Mouse (Mus musculus): ENCODE measurements around the gene Id3.

Id3 gene

DNA sequence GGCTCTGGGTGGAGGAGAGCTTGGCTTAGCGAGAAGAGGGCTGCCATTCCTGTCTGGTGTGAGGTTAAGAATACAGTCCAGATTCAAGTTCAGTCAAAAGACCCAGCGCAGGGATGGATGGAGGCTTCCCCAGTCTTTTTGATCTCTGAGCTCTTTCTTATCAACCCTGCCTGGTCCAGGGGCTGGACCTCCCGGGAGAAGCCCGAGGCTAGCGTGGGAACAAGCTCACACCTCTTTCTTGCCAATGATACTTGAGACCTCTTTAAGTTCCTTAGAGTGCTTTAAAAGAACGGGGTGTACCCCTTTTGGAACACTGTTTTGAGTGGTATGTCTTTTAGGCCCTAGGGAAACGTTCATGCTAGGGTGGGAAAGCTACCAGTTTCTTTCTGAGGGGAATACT is 51.7 kb downstream of the Id3 start:
- H3K36me3 ChIP-seq (ENCODE audit: insufficient read depth, low read length): peaks cover 47% of the 10 kb centered on the region
- H3K27me3 ChIP-seq (ENCODE audit: insufficient read depth, low read length): no peaks in the 10 kb centered on the region
- peaks cover 74% of the 10 kb centered on the region for H3K4me1 ChIP-seq (replicated peaks; ENCODE audit: low read depth, low read length)
- H3K4me3 ChIP-seq (replicated peaks; ENCODE audit: low read length): no peak overlapping the region
- H3K9me3 ChIP-seq (ENCODE audit: low read length): no peaks in the 10 kb centered on the region
- no peak for TF ChIP-seq CTCF (conservative IDR thresholded peaks at IDR 0.05; ENCODE audit: low read length)
- TF ChIP-seq POU5F1 (IDR thresholded peaks at IDR 0.05; ENCODE audit: borderline replicate concordance, low read length): no peak
- no peak for TF ChIP-seq NANOG (IDR thresholded peaks at IDR 0.05; ENCODE audit: borderline replicate concordance, low read length)
